Mouse (Mus musculus): ENCODE results near the gene Fshr. TPM values are rescaled to one million over a fixed set of nuclear protein-coding genes. Genes with fewer than 3 reads are reported as not detected.

Fshr gene
- polyA plus RNA-seq, 1 experiment from 2014 or later, result not detected

DNA sequence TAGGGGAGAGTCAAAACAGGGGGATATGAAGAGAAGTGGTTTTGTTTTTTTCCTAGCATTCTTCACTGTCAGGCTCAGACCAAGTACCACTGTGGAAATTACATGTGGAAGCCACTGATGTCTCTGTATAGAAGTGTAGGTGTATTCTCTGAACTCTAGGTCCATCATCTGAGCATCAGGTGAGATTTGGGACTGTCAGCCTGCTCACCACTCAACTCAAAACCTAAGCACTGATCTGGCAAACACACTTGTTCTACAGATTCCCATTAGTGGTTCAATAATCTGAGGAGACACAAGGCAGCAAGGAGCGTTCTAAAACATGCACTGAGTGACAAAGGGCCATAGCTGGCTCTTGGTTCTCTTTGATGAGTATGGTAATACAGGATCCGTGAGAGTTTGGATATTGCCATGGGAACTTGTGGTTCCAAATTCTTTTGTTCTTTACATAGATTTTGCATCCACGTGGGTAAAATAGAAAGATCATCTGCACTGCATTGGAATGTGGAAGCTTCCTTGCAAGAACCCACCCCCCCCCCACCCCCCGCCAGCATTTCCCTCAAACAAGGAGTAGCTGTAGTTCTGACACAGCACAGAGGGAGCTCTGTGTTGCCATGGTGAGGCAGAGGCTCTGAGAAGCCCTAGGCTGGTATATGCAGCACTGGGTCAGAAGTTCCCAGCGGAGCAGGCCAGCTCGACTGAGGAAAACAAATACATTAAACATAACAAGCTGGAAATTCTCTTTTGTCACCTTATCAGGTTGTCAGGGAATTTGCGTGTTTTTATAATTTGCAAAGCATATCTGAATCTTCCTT, 262.9 kb downstream of the Fshr start:
- 0 out of 2 replicates have a peak overlapping the region, but pooled peaks have one; percentile 0 for H3K4me2 ChIP-seq

DNA sequence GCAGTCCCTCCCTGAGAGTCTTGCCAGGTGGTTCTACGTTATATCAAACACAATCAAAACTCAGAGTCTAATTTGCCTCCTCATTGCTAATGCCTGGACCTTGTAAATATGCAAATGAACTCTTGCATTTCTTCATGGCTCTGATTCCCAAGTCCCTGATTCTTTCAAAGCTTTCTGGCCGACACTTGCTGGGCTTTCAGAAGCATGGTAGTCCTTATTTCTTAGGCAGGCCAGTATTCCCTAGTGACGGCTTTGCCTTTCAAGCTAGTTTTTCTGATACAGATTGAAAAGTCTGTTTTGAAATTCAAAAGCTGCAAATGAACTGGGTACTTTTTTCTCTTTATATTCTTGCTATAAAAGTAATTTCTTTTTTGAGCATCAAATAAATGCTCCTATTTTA, 263.5 kb downstream of the Fshr start:
- WGBS, result 12% methylated on average over 3 of the region's 3 CpGs

More for the DNA sequence above, 262.9 kb downstream of the Fshr start:
- WGBS, result 5% methylated on average over 7 of the region's 7 CpGs
- Histone ChIP-seq H3K27ac (peak overlapping the region; percentile 74), H3K9me3 (no peaks in the 10 kb centered on the region), H3K36me3 (replicated peaks) (no peaks in the 10 kb centered on the region), H3K4me1 (peaks cover 25% of the 10 kb centered on the region), H3K9ac (no peak overlapping the region), H3K4me3 (no peak overlapping the region), H3K27me3 (replicated peaks) (no peaks in the 10 kb centered on the region)
- ATAC-seq (replicated peaks), result peak; percentile 99

More for the DNA sequence above, 263.5 kb downstream of the Fshr start:
- H3K4me3 ChIP-seq, result no peak overlapping the region
- no peak overlapping the region for H3K9ac ChIP-seq
- peak overlapping the region; percentile 74 for H3K27ac ChIP-seq
- no peaks in the 10 kb centered on the region for H3K9me3 ChIP-seq
- no peaks in the 10 kb centered on the region for H3K36me3 ChIP-seq (replicated peaks)
- no peaks in the 10 kb centered on the region for H3K27me3 ChIP-seq (replicated peaks)
- H3K4me2 ChIP-seq, result no peak overlapping the region
- ATAC-seq (replicated peaks), result 0 out of 2 replicates have a peak, but pooled peaks have one; percentile 8
- H3K4me1 ChIP-seq, result peaks cover 25% of the 10 kb centered on the region
